Mouse (Mus musculus): ENCODE results near the gene Fcf1. TPM values are rescaled to one million over a fixed set of nuclear protein-coding genes. Genes with fewer than 3 reads are reported as not detected.

Gene Fcf1
- total RNA-seq, 2 experiments from 2014 or later, result 35.4 to 36.6 TPM

Other genes starting within 250 kb of the Fcf1 start
- 10 to 100 TPM; 39.0 to 41.4 TPM for gene Npc2, start 197.7 kb upstream of the Fcf1 start, total RNA-seq (2021)
- gene Isca2, start 197.6 kb upstream of the Fcf1 start, total RNA-seq (2021), result 10 to 100 TPM; 61.5 to 62.6 TPM
- gene Ltbp2, start 94.4 kb upstream of the Fcf1 start, total RNA-seq (2021), result 1 to 10 TPM in 1 of 2 experiments, under 1 TPM in 1; 0.74 to 1.3 TPM
- gene Arel1, start within 50 bp of the Fcf1 start, total RNA-seq (2021), result 100 to 1,000 TPM in 1 of 2 experiments, 10 to 100 TPM in 1; 99.4 to 107 TPM
- 100 to 1,000 TPM; 114 to 128 TPM for gene Ylpm1, start 25.4 kb downstream of the Fcf1 start, total RNA-seq (2021)
- 1 to 10 TPM; 2.1 to 2.4 TPM for gene Prox2, start 139.9 kb downstream of the Fcf1 start, total RNA-seq (2021)
- gene Dlst, start 139.9 kb downstream of the Fcf1 start, total RNA-seq (2021), result 100 to 1,000 TPM; 169 to 175 TPM
- gene Rps6kl1, start 180.4 kb downstream of the Fcf1 start, total RNA-seq (2021), result 10 to 100 TPM; 41.1 to 43.1 TPM
- 1 to 10 TPM; 5.2 to 6.6 TPM for gene Pgf, start 206.9 kb downstream of the Fcf1 start, total RNA-seq (2021)
- gene Eif2b2, start 248.6 kb downstream of the Fcf1 start, total RNA-seq (2021), result 10 to 100 TPM; 58.3 to 66.6 TPM

All from layer of hippocampus, postnatal 14 days (tissue).